Mouse (Mus musculus) right cerebral cortex, postnatal 14 days (tissue): ENCODE results near the gene Gpkow.
"Not testable (repeated sequence)": the region's sequence is repeated elsewhere in the genome, so short reads cannot be mapped to it uniquely, and the experiment has no call there.

Experiments used
- DNase-seq: peaks from one replicate; pipeline ENCODE4 v3.0.0; 2022

Gpkow gene

DNA sequence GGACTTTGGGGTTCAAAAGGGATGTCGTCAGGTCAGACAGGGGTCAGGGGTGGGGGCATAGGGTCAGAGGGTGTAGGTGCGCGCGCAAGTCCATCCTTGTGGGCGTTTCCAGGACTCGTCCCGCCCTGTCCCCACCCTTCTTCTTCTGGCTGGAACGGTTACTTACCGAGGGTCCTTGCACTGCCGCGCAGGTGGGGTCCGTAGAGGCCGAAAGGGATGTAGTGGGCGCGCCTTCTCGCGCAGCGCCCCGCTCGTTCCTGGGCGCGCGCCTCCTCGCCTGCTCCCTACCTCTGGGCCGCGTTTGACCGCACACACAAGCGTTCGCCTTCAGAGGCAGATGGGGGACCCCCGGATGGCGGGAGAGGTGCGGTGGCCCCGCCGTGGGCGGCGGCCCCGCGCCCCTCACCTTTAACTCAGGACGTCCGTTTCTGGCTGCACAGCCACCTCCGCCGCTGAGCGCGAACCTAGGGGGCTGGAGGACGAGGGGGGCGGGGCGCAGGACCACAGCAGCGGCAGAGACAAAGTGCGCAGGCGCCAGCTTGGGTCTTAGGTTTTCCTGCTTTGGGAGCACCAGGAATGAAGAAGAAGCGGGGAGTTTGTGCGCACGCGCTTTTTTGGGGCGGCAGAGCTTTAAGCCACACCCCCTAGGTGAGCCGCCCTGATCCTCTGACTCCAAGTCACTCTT is 53.6 kb downstream of the Gpkow start, which contains the start of gene Ccdc120:
Gene Ccdc120, minus strand, starts transcription at position 474 of the 685 bp plus-strand sequence.
- DNase-seq = peak; percentile 75

DNA sequence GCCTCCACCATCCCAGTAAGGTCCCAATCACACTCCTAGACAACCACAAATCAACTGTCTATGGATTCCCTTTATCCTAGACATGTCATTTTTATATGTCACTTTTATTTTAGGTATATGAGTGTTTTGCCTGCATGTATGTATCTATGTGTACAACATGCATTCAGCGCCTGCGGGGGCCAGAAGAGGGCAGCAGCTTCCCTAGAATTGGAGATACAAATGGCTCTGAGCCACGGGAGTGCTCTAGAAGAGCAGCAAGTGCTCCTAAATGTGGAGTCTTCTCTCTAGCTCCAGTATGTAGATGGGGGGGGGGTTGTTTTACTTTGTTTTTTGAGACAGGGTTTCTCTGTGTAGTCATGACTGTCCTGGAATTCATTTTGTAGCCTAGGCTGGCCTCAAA is 56.7 kb downstream of the Gpkow start:
- not testable (repeated sequence) for DNase-seq
